Mouse (Mus musculus) layer of hippocampus, adult 2 months (tissue): ENCODE measurements at regions not wholly inside any gene's neighbourhood (a gene's known extent, or its start where the extent isn't known, plus 50 kb on each side); places are given as distances from the start of the nearest gene placed in this dataset.
A peak's percentile ranks its signal among the peaks of the same experiment; 100 is the strongest.

Experiments used
- DNase-seq, 2 experiments: peaks; one replicate each; pipeline ENCODE4 v3.0.0; 2022; ENCODE audit warnings: low spot score in 2 of 2
- H3K27ac ChIP-seq: fragments of 200-600 bp; 2 replicates; pipeline ENCODE4 v1.8.1; 2022
- H3K4me3 ChIP-seq: fragments of 200-600 bp; 2 replicates; pipeline ENCODE4 v1.8.1; 2022; ENCODE audit warnings: mild to moderate bottlenecking
- CTCF ChIP-seq: fragments of 200-600 bp; conservative IDR thresholded peaks from 2 replicates; pipeline ENCODE4 v1.8.1; 2022; ENCODE audit warnings: antibody characterized with exemption, mild to moderate bottlenecking, moderate library complexity

DNA sequence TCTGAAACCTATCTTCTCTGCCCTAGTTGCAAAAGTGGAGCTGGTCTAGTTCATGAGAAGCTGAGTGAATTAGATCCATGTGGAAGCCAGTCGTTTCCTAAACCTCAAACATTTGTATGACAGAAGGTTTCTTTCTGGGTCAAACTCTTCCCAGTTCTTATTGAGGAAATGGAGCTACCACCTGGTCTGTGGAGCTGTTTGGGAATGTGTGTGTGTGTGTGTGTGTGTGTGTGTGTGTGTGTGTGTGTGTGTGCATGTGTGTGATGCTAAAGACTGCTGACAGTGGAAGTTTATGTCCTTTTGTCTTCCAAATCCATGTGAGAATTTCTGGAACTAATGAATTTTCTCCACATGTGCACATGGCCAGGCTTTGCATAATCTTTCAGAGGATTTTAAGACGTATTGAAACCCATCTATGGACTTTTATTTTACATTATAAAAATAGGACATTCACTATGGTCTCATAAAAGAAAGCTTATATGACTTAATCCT, 324.9 kb upstream of the Nr2f1 start:
- Histone ChIP-seq H3K27ac (no peak overlapping the region), H3K4me3 (no peak overlapping the region)
- no peak for TF ChIP-seq CTCF
- DNase-seq, result no peak

DNA sequence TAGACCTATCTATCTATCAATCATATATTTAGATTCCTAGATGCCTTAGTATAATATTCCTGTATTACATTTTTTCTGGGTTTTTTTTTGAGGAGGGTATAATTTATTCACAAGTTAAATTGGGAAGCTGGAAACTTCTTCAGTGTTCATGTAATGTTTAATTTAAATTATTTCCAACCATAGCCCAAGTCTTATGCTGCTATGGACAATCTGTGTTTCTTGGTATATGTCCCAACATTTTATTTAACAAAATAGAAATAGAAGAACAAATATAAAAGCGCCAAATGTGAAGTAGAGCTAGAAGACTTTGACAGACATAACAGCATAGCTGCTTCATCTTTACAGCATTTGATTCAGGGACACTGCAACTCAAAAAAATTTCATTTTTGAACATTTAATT, 321.2 kb upstream of the Nr2f1 start:
- DNase-seq, result no peak
- no peak overlapping the region for H3K27ac ChIP-seq
- no peak overlapping the region for H3K4me3 ChIP-seq
- TF ChIP-seq CTCF, result no peak

GRCm38 (mm10) chr13:78520186-78520585, 320.6 kb upstream of the Nr2f1 start:
- Histone ChIP-seq H3K4me3 (no peak overlapping the region), H3K27ac (no peak overlapping the region)
- no peak for TF ChIP-seq CTCF
- no peak for DNase-seq

DNA sequence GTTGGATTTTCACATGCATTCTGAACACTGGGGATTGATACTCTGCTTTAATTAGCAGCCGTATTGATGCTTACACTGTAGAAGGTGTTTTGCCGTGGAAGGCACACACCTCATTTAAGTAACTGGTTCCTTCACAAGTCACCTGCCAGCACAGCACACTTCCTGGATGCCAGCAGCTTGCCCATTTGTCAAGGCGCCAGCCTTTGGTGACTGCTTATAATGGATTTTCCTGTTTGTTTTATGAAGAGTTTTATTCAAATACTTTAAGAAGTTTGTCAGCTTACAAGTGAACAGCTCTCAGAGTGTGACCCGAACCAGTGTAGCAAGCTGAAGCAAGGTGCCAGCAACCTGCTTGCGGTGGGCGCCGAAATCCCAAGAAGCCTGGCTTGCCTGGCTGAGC, 301.0 kb upstream of the Nr2f1 start:
- no peak for DNase-seq
- H3K4me3 ChIP-seq, result no peak overlapping the region
- no peak overlapping the region for H3K27ac ChIP-seq
- no peak for TF ChIP-seq CTCF

DNA sequence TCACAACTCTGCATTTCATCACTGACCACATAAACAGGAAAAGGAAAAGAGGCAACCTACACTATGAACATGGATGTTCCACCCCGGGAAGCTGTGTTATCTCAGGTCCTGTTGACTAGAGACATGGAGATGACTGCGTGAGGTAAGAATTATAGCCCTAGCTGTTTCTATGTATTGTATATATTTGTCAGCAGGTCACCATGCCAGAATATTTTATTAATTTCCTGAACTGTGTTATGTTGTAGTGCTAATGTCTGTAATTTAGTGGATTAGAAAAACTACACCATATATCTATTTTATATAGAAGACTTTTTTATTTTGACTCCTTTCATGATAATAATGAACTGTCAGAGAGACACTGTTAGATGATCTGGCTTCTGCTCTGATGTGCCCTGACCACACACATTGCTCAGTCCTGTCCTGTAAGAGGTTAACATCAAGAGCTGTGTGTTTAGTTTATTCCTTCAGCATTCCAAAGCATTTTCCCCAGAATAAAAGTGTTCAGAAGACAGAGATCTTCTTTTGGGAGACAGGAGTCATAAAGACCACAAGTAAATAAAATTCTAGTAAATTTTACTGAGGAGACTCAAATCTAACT, 284.3 kb upstream of the Nr2f1 start:
- Histone ChIP-seq H3K27ac (no peak overlapping the region), H3K4me3 (no peak overlapping the region)
- no peak for TF ChIP-seq CTCF
- no peak for DNase-seq

DNA sequence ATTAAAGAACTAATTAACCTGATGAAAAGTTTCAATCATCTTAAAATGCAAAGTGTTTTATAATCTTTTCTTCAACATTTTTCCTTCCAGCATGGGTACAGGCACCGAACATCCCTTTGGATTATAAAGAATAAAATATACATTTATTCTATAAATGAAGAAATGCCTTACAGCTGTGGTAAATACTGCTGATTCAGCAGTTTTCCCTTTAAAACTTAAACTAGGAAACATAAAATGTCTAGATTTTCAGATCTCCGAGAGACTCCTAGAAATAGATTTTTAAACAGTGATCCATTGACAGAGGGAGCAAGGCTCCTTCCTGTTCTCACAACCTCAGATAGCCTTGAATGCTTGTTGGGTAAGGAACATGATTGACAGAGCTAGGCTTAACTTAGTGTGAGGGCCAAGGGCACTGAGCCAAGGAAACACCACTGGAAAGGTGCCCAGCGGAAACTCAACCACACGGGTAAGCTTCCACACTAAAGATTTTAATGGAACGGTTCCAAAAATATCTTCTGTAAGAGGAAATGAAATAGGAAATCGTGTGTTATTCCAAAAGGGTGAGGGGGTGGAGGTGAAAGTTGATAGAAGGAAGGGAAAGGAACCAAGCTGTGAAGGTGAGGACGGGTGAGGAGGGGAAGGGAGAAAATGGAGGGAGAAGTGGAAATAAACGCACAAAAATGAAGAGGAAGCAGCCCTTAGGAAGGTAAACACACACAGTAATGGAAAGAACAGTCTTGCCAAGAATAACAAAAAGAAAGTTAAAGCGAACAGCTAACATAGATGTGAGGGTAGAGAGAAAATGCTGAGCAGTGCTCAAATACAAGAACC, 283.6 kb upstream of the Nr2f1 start:
- DNase-seq, result no peak
- no peak for TF ChIP-seq CTCF
- no peak overlapping the region for H3K27ac ChIP-seq
- no peak overlapping the region for H3K4me3 ChIP-seq

DNA sequence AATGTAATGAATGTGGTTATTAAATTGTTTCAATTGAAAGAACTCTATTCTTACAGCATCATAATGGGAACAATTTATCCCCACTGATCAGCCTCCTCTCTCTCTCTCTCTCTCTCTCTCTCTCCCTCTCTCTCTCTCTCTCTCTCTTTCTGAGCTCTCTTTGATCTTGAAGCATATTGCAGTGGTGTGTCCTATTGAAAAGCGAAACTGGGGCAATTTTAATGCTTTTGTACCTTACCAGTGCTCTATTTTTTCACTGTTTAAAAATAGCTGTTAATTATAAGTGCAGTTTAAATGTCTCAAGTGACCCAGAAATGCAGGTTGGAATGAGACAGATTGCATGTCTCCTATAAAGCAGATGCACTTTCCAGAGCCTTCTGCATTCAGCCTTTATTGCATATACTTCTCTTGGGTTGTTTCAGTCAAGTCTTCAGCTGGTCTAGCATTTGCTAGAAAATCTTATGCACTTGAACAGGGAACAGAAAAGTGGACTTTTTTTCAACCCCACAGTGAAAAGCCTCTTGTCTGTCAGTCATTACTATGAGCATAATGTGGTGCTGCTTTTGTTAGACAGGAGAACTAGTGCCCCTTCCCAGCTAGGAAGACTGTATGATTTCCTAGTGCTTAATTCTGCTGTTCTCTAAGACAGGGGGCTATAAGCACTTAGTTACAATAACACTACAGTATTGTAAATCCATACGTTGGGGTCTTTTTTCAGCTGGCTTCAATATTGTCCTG, 251.9 kb upstream of the Nr2f1 start:
- Histone ChIP-seq H3K4me3 (no peak overlapping the region), H3K27ac (peak overlapping the region; percentile 49)
- DNase-seq, result no peak
- TF ChIP-seq CTCF, result no peak

GRCm38 (mm10) chr13:78446726-78447031, 247.1 kb upstream of the Nr2f1 start:
- Histone ChIP-seq H3K27ac (peak overlapping the region; percentile 49; the same call in 1 of the 2 replicates), H3K4me3 (peak overlapping the region; percentile 43)
- DNase-seq, result no peak
- no peak for TF ChIP-seq CTCF

DNA sequence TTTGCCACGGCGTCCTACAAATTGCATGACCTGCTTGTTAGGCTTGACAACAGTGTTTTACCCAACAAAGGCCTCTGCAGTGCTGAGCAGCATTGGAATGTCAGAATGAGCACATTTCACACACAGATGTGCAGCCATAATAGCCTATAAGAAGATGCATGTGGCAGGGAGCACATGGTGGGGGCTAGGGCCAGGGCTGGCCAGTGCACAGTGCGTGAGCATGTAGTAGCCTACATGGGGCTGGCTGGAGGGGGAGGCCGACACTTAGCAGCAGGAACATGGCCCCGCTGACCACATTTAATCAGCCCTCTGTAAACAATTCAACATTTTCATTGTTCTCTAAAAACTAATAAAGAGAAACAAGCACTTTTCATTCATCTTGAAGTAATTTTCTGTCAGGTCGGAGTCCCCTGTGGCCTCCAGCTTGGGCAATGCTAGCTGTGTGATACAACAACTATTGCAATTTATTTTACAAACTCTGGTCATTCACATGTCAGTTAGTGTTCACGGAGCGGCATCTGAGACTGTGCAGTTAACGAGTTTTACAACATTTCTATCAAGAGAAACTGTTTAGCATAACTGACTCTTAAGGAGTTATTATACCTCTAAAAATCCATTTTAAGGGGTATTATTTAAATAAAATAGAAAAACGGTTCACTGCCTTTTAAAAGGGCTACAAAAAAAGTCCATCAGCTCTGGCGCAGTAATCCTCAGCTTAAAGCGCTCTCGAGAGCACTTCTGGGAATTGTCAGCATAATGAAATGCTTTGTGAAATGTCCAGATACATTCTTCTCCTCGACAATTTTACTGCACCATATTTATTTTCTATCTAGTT, 246.6 kb upstream of the Nr2f1 start:
- peak overlapping the region; percentile 49; the same call in 1 of the 2 replicates for H3K27ac ChIP-seq
- peak overlapping the region; percentile 43 for H3K4me3 ChIP-seq
- TF ChIP-seq CTCF, result no peak
- no peak for DNase-seq

DNA sequence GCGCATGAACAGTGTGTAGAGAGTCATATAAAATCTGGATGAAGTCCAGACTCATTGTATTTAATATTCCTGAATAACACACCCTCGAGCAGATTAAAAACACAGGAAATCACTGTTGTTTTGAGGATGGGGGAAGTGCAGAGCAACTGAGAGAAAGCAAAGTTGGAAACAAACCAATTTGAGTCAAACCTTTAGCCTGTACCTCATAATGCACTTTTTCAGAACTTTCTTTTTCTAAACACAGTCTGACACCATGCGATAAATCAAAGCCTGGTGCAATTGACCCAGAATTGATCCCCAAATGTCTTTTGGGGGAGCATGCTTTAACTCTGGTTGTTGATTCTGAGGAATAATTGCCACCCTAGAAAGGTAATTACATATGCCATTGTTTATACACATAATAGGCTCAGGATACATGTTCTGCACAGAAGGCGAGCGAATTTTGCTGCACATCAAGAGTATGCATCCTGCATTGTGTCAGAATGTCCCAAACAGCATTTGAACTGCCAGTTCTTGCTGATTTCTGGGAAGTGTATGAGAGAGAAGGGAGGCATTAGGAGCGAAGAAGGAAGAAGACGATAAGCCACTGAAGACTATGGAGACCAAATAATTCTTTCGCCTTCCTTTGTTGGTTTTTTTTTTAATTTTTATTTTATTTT, 245.3 kb upstream of the Nr2f1 start:
- Histone ChIP-seq H3K27ac (peak overlapping the region; percentile 51; the same call in 1 of the 2 replicates), H3K4me3 (no peak overlapping the region)
- DNase-seq, result no peak
- TF ChIP-seq CTCF, result no peak

DNA sequence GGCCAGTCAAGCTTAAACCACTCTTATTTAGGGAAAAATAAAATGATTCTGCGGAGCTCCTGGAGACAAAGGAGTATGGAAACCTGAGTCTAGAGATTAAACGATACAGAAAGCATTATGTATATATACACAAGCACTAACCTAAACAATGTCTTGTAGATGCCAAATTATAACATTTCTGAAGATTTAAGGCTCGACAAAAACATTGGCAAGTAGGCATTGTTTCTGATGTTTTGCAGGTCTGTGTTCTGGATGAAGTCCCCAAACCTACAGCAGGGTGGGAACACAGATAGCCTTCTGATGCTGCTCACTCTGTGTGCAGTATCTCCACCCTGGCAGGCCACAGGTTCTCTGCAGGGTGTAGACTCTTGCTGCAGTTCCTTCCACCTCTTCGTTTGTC, 228.9 kb upstream of the Nr2f1 start:
- no peak for TF ChIP-seq CTCF
- H3K27ac ChIP-seq, result peak overlapping the region; percentile 82; the same call in 1 of the 2 replicates
- H3K4me3 ChIP-seq, result no peak overlapping the region
- DNase-seq, result no peak

GRCm38 (mm10) chr13:78428084-78428445, 228.5 kb upstream of the Nr2f1 start:
- H3K4me3 ChIP-seq, result peak overlapping the region; percentile 56
- H3K27ac ChIP-seq, result peak overlapping the region; percentile 82
- no peak for DNase-seq
- 0 out of 2 replicates have a peak, but pooled peaks have one; percentile 10 for TF ChIP-seq CTCF
